Mouse (Mus musculus) ovary, postnatal 14 days (tissue): ENCODE measurements around the gene Gm13271.
"Not testable (repeated sequence)": the region's sequence is repeated elsewhere in the genome, so short reads cannot be mapped to it uniquely, and the experiment has no call there.

ENCODE experiments used
- DNase-seq: peaks from one replicate; pipeline ENCODE4 v3.0.0; 2022; ENCODE audit warnings: low spot score

Gene Gm13271

GRCm38 (mm10) chr4:88760431-88760830 is 5.8 kb downstream of the Gm13271 start:
- DNase-seq, result peak; percentile 42

GRCm38 (mm10) chr4:88761776-88762175 is 7.1 kb downstream of the Gm13271 start:
- peak; percentile 65 for DNase-seq

- not testable (repeated sequence) for DNase-seq
Observed at GRCm38 (mm10) chr4:88762341-88762740, 7.7 kb downstream of the Gm13271 start.

- not testable (repeated sequence) for DNase-seq
Observed at GRCm38 (mm10) chr4:88763384-88764018, 8.8 kb downstream of the Gm13271 start.

- DNase-seq, result not testable (repeated sequence)
Observed at GRCm38 (mm10) chr4:88773534-88773933, 18.9 kb downstream of the Gm13271 start, which contains the start of gene Gm13290. Gm13290 (plus strand) TSS chr4:88773834.

- not testable (repeated sequence) for DNase-seq
Observed at GRCm38 (mm10) chr4:88776622-88777021, 22.0 kb downstream of the Gm13271 start, which contains the start of gene Gm13289. Gm13289 (plus strand) TSS chr4:88776922.

- DNase-seq, result not testable (repeated sequence)
Observed at GRCm38 (mm10) chr4:88779550-88779949, 24.9 kb downstream of the Gm13271 start, which contains the start of gene Gm13272. Gm13272 (plus strand) TSS chr4:88779850.

- DNase-seq, result not testable (repeated sequence)
Observed at GRCm38 (mm10) chr4:88780320-88780719, 25.7 kb downstream of the Gm13271 start.

GRCm38 (mm10) chr4:88781831-88782230 is 27.2 kb downstream of the Gm13271 start, which contains the start of gene Ifnz:
Ifnz (plus strand) TSS chr4:88782131.
- DNase-seq, result not testable (repeated sequence)

- DNase-seq, result not testable (repeated sequence)
Observed at GRCm38 (mm10) chr4:88782335-88782734, 27.7 kb downstream of the Gm13271 start.

- DNase-seq, result not testable (repeated sequence)
Observed at GRCm38 (mm10) chr4:88785409-88785808, 30.7 kb downstream of the Gm13271 start, which contains the start of gene Gm13276. Gm13276 (plus strand) TSS chr4:88785709.

GRCm38 (mm10) chr4:88788402-88788801 is 33.7 kb downstream of the Gm13271 start, which contains the start of gene Gm13277:
Gm13277 (plus strand) TSS chr4:88788632.
- DNase-seq, result peak; percentile 42

GRCm38 (mm10) chr4:88791250-88791649 is 36.6 kb downstream of the Gm13271 start, which contains the start of gene Gm13278:
Gm13278 (plus strand) TSS chr4:88791550.
- DNase-seq, result not testable (repeated sequence)

- peak; percentile 73 for DNase-seq
Observed at GRCm38 (mm10) chr4:88793936-88794675, 39.4 kb downstream of the Gm13271 start, which contains the start of gene Gm13275. Gm13275 (plus strand) TSS chr4:88794487.

GRCm38 (mm10) chr4:88797097-88797496 is 42.4 kb downstream of the Gm13271 start, which contains the start of gene Gm13279:
Gm13279 (plus strand) TSS chr4:88797397.
- not testable (repeated sequence) for DNase-seq

- DNase-seq, result not testable (repeated sequence)
Observed at GRCm38 (mm10) chr4:88799365-88799764, 44.7 kb downstream of the Gm13271 start, which contains the start of gene Gm13285. Gm13285 (plus strand) TSS chr4:88799665.

- not testable (repeated sequence) for DNase-seq
Observed at GRCm38 (mm10) chr4:88802954-88803353, 48.3 kb downstream of the Gm13271 start, which contains the start of gene Gm13287. Gm13287 (plus strand) TSS chr4:88803254.
